Mouse (Mus musculus): ENCODE results near the gene Uvssa. TPM values are rescaled to one million over a fixed set of nuclear protein-coding genes. Genes with fewer than 3 reads are reported as not detected.

The Uvssa gene
- total RNA-seq, 2 experiments from 2014 or later: 2.9 to 3.4 TPM

GRCm38 (mm10) chr5:33433201-33434138, 55.1 kb downstream of the Uvssa start, which contains the start of gene Nkx1-1:
Gene Nkx1-1 (minus strand): TSS chr5:33433976.
- intact Hi-C loops (cut with DNase I): no loop called here
- no peak for DNase-seq
- Histone ChIP-seq H3K4me3 (peak within 1 kb of the TSS; percentile 63), H3K27ac (no peak within 1 kb of the TSS)
- no peak for TF ChIP-seq CTCF (IDR thresholded peaks at IDR 0.05)

GRCm38 (mm10) chr5:33434141-33434780, 55.9 kb downstream of the Uvssa start:
- intact Hi-C loops (cut with DNase I): no loop called here
- TF ChIP-seq CTCF (IDR thresholded peaks at IDR 0.05): no peak
- Histone ChIP-seq H3K4me3 (peak overlapping the region; percentile 63), H3K27ac (no peak overlapping the region)
- no peak for DNase-seq

GRCm38 (mm10) chr5:33435151-33435550, 56.8 kb downstream of the Uvssa start:
- DNase-seq: no peak
- intact Hi-C loops (cut with DNase I): no loop called here
- no peak for TF ChIP-seq CTCF (IDR thresholded peaks at IDR 0.05)
- H3K4me3 ChIP-seq: no peak overlapping the region
- no peak overlapping the region for H3K27ac ChIP-seq

- no peak for TF ChIP-seq CTCF (IDR thresholded peaks at IDR 0.05)
- intact Hi-C loops (cut with DNase I): no loop called here
- no peak overlapping the region for H3K4me3 ChIP-seq
- no peak overlapping the region for H3K27ac ChIP-seq
- no peak for DNase-seq
Measured at GRCm38 (mm10) chr5:33435941-33436340, 57.6 kb downstream of the Uvssa start.

- DNase-seq: peak; percentile 91
- intact Hi-C loops (cut with DNase I): no loop called here
- Histone ChIP-seq H3K4me3 (no peak overlapping the region), H3K27ac (no peak overlapping the region)
- no peak for TF ChIP-seq CTCF (IDR thresholded peaks at IDR 0.05)
Measured at GRCm38 (mm10) chr5:33438214-33438613, 59.9 kb downstream of the Uvssa start.

- peak overlapping the region; percentile 57 for H3K4me3 ChIP-seq
- intact Hi-C loops (cut with DNase I): loop anchor here (1.0 kb wide), 1 partner anchor 49 kb away; no protein-coding TSS in a partner anchor
- peak; percentile 49 for DNase-seq
- TF ChIP-seq CTCF (IDR thresholded peaks at IDR 0.05): peak; percentile 96
- no peak overlapping the region for H3K27ac ChIP-seq
Measured at GRCm38 (mm10) chr5:33442927-33443710, 64.8 kb downstream of the Uvssa start.

- Histone ChIP-seq H3K27ac (no peak overlapping the region), H3K4me3 (no peak overlapping the region)
- DNase-seq: no peak
- TF ChIP-seq CTCF (IDR thresholded peaks at IDR 0.05): no peak
- intact Hi-C loops (cut with DNase I): loop anchor here (1.0 kb wide), 1 partner anchor 49 kb away; no protein-coding TSS in a partner anchor
Measured at GRCm38 (mm10) chr5:33443794-33444193, 65.4 kb downstream of the Uvssa start.

- H3K27ac ChIP-seq: no peak overlapping the region
- no peak for DNase-seq
- TF ChIP-seq CTCF (IDR thresholded peaks at IDR 0.05): no peak
- intact Hi-C loops (cut with DNase I): no loop called here
- H3K4me3 ChIP-seq: no peak overlapping the region
Measured at GRCm38 (mm10) chr5:33455737-33456136, 77.4 kb downstream of the Uvssa start.

- Histone ChIP-seq H3K4me3 (no peak overlapping the region), H3K27ac (no peak overlapping the region)
- TF ChIP-seq CTCF (IDR thresholded peaks at IDR 0.05): no peak
- intact Hi-C loops (cut with DNase I): no loop called here
- no peak for DNase-seq
Measured at GRCm38 (mm10) chr5:33458132-33458622, 79.8 kb downstream of the Uvssa start.

- H3K27ac ChIP-seq: no peak overlapping the region
- H3K4me3 ChIP-seq: no peak overlapping the region
- TF ChIP-seq CTCF (IDR thresholded peaks at IDR 0.05): no peak
- intact Hi-C loops (cut with DNase I): no loop called here
- no peak for DNase-seq
Measured at GRCm38 (mm10) chr5:33459111-33459510, 80.8 kb downstream of the Uvssa start.

GRCm38 (mm10) chr5:33464390-33464789, 86.0 kb downstream of the Uvssa start:
- Histone ChIP-seq H3K27ac (no peak overlapping the region), H3K4me3 (no peak overlapping the region)
- DNase-seq: no peak
- intact Hi-C loops (cut with DNase I): no loop called here
- no peak for TF ChIP-seq CTCF (IDR thresholded peaks at IDR 0.05)

- DNase-seq: no peak
- no peak for TF ChIP-seq CTCF (IDR thresholded peaks at IDR 0.05)
- no peak overlapping the region for H3K4me3 ChIP-seq
- intact Hi-C loops (cut with DNase I): no loop called here
- no peak overlapping the region for H3K27ac ChIP-seq
Measured at GRCm38 (mm10) chr5:33465464-33465863, 87.1 kb downstream of the Uvssa start.

Other genes starting within 250 kb of the Uvssa start
- 1 to 10 TPM; 1.4 to 5.4 TPM for gene Spon2, start 160.1 kb upstream of the Uvssa start, total RNA-seq (2021)
- gene Ctbp1, start 103.6 kb upstream of the Uvssa start, total RNA-seq (2021): 100 to 1,000 TPM; 223 to 241 TPM
- 10 to 100 TPM; 56.1 to 64.5 TPM for gene Maea, start 43.0 kb upstream of the Uvssa start, total RNA-seq (2021)
- gene Nkx1-1, start 55.4 kb downstream of the Uvssa start, total RNA-seq (2021): not detected

All from gastrocnemius, adult 2 months (tissue).